Mouse (Mus musculus): ENCODE results near the gene Ifi47.

Gene Ifi47

GRCm38 (mm10) chr11:49089735-49090507, 13.5 kb downstream of the Ifi47 start:
- DNase-seq (ENCODE audit: low read depth, low spot score): no peak

GRCm38 (mm10) chr11:49090551-49090950, 14.2 kb downstream of the Ifi47 start:
- no peak for DNase-seq (ENCODE audit: low read depth, low spot score)

- DNase-seq (ENCODE audit: low read depth, low spot score): no peak
These were observed 14.8 kb downstream of the Ifi47 start for GRCm38 (mm10) chr11:49091171-49091570.

GRCm38 (mm10) chr11:49092053-49092586, 15.7 kb downstream of the Ifi47 start:
- no peak for DNase-seq (ENCODE audit: low read depth, low spot score)

GRCm38 (mm10) chr11:49092786-49093185, 16.4 kb downstream of the Ifi47 start:
- no peak for DNase-seq (ENCODE audit: low read depth, low spot score)

GRCm38 (mm10) chr11:49093861-49094660, 17.7 kb downstream of the Ifi47 start:
- no peak for DNase-seq (ENCODE audit: low read depth, low spot score)

GRCm38 (mm10) chr11:49095367-49095766, 19.0 kb downstream of the Ifi47 start:
- no peak for DNase-seq (ENCODE audit: low read depth, low spot score)

GRCm38 (mm10) chr11:49100409-49100808, 24.0 kb downstream of the Ifi47 start:
- DNase-seq (ENCODE audit: low read depth, low spot score): no peak

GRCm38 (mm10) chr11:49101500-49101899, 25.1 kb downstream of the Ifi47 start:
- DNase-seq (ENCODE audit: low read depth, low spot score): no peak

DNA sequence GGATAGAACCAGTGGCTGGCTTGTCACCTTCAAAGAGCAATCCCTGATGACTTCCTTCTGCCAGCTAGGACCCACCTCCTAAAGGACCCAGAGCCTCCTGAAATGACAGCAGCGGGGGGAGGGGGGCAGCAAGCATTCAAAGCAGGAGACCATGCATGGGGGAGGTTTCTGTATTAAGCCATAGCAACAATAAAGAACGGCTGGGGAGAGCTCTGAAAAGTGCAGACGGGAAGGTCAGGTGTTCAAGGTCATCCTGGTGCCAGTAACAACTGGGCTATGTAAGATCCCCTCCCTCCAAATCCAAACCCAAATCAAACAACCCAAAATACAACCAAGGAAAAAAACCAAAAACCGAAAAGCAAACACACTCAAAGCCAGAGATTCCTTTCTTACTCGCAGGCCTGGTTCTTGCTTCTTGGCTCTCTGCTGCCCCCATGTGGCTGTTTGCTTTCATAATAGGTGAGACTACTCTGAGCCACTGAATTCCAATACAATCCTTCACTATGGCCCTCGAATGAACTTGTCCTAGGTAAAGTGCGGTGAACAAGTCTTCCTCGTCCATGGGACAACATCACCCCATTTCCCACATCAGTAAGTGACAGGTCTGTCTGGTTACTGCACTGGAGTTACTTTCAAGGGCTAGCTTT, 26.8 kb downstream of the Ifi47 start:
- peak; percentile 71 for DNase-seq (ENCODE audit: low read depth, low spot score)

DNA sequence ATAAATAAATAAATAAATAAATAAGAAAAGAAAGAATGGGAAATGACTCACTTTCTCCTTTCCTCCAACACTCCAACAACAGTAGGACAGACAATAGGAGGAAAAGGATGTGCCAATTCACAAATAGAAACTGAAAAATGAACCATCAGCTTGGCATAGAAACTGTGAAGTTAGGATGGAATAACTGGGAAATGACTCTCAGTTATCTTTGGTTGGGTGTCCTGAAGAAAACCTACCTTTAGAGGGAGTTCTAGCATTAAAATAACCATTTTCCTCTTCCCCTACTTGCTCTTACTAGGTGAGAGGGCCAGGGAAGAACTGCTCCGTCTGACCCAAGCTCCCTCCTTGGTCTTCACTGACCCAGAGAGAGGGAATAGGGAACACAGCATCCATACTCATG, 29.4 kb downstream of the Ifi47 start:
- DNase-seq (ENCODE audit: low read depth, low spot score): no peak

DNA sequence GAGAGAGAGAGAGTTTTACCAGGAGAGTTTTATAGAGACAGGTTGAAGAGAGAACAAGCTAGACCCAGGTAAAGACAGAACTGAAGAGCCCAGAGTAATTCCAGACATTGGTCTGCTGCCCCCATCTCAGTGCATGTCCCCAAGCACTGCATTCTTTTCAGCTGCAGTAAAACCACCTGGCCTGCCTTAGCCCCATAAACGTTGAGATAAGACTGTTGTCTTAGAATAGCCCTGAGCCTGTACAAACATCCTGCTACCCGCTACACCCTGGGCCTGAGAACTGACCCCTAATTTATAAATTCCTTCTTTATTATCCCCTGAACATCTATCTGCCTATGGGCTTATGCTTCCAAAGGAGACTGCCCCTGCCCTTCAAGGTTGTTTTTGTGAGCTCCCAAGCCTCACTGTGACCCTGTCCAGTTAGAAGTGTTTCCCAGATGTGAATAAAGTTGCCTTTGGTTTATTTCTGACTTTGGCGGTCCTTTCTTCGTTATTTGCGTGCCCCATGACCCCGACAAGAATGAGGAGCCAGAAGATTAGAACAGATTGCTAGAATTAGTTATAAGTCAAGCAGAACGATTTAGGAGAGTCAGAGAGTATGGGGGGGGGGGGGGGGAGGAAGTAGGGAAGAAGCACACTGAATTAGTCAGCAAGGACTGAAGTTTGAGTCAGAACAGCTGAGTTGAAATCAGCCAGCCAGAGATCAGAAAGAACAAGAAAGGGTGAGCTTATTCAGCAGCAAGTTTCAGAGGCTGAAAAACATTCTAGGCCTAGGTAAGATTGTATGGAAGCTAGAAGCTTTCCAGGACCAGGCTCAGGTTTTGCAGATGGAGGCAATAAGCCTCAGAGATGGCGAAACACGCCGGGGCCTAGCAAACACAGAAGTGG, 31.5 kb downstream of the Ifi47 start:
- DNase-seq (ENCODE audit: low read depth, low spot score): no peak

- no peak for DNase-seq (ENCODE audit: low read depth, low spot score)
These were observed 32.4 kb downstream of the Ifi47 start for GRCm38 (mm10) chr11:49108833-49109232.

DNA sequence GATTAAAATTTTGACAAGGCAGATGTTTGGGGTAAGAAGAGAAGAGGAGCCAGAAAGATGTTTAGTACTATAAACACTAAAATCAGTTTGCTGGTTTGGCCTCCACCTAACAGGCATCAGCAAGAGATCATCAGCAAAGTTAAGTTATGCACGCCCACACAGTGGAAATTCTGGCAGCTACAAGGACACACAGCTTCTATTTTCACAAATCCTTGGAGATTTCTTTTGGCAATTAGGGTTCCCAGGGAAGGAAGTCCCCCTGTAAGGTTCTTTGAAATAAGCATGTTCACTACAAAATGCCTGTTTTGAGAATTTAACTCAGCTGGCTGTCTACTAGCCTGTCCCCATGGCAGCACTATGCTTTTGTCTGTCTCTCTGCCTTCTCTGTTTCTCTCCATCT, 34.6 kb downstream of the Ifi47 start:
- DNase-seq (ENCODE audit: low read depth, low spot score): no peak

DNA sequence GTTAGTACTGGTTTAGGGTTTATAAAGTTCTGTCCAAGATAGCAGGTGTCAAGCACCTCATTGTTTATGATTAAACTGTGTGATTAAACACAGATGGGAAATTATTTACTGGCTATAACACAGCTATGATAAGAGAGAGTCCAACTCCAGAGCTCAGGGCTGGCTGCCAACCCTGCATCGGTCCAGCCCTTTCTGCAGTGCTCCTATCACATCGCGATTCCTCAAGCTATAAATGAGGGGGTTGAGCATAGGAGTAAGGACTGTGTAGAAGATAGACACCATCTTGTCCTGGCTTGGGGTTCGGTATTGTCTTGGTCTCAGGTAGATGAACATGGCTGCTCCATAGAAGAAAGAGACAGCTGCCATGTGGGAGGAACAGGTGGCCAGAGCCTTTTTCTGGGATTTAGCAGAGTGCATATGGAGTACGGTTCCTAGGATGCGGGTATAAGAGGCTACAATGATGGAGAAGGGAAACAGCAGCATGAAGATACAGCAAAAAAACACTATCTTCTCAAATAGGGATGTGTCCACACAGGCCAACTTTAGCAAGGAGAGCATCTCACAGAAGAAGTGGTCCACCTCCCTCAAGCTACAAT, 36.3 kb downstream of the Ifi47 start:
- no peak for DNase-seq (ENCODE audit: low read depth, low spot score)

- no peak for DNase-seq (ENCODE audit: low read depth, low spot score)
These were observed 37.8 kb downstream of the Ifi47 start for GRCm38 (mm10) chr11:49114158-49114557.

DNA sequence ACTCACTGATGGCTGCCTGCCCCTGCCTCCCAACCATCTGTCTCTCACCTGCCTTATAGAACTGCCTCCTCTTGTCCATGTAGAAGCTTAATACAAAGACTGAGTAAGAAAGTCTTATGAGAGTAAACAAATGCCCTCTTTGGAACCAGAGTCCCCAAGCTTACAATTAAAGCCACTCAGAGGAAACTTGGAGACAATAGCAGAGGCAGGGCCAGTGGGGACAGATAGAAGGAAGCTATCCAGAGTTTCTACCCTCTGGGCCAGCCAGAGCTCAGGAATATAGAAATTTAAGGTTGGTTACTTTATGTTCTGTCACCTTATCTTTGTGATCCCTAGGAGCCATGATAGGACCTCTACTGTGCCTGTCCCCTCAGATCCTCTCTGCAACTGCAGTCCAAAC, 38.4 kb downstream of the Ifi47 start, which contains the start of gene Olfr1396:
Gene Olfr1396, minus strand, starts transcription at position 101 of the 400 bp plus-strand sequence.
- DNase-seq (ENCODE audit: low read depth, low spot score): no peak

DNA sequence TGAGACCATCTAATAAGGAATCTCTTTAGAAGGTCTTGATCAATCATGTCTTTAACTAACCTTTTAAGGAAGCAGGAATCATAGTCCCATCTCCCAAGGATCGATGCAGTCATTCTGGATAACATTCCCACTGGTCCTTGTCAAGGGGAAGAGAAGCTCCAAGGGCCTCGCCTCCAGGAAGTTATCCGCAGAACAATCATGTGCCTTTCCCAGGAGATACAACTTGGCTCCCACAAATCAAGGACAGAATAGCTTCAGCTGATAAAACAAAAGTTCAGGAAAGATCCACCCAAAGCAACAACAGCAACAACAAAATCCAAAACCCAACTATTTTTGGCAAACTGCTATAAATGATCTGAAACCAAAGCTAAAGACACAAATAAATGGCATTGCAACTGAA, 43.2 kb downstream of the Ifi47 start:
- DNase-seq (ENCODE audit: low read depth, low spot score): no peak

DNA sequence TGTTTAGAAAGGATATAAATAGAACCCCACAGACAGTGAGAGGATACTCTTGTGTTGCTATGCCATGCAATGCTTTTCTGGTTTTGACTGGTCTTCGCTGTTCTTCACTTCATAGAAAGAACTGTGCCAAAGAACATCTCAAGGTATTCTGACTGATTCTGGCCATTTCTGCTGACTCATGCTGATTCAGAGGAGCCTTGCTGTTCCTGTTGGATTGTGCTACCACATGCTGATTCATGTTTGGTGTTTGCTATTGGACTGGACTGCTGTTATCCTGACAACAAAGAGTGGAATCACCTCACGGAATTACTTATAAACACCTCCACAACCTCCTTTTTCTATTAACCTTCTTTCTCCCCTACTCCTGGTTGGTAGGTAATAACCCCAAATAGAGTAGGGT, 47.8 kb downstream of the Ifi47 start:
- DNase-seq (ENCODE audit: low read depth, low spot score): no peak

- DNase-seq (ENCODE audit: low read depth, low spot score): no peak
These were observed 65.6 kb downstream of the Ifi47 start, which contains the start of gene Olfr1395 for GRCm38 (mm10) chr11:49141974-49142373. Gene Olfr1395, plus strand, starts transcription at chr11:49142274.
